11 mouse cellular contexts compared by ENCODE assay signal in genomic region chrX:142806126-142806525, GRCm38 (mm10).
A peak's percentile ranks its signal among the peaks of the same experiment; 100 is the strongest.
DNase-seq lines count a peak whose midpoint lies in the region; ATAC-seq and TF ChIP-seq lines count a peak whose summit lies in the region.
"Had no signal": no experiment of that assay in that cellular context is flagged by ENCODE, and none has a peak within 500 bp of the region (broad histone marks: within the 10 kb centered on the region; RNA-seq: fewer than 3 reads in every experiment).

No protein-coding gene starts in this region.

- H3K27me3 ChIP-seq in kidney, embryonic 16.5 days (ENCODE audit: insufficient read depth, low read length) = no peaks in the 10 kb centered on the region; the same call in 1 of the 2 replicates

- WGBS in lung, adult 2 months = 51% methylated on average over 6 of the region's 6 CpGs
- 68% methylated on average over 6 of the region's 6 CpGs for WGBS in kidney, embryonic 16.5 days

- H3K4me3 ChIP-seq in lung, adult 2 months (replicated peaks; ENCODE audit: extremely low read depth, low read depth, low read length) = peak overlapping the region; percentile 48
- H3K4me3 ChIP-seq in kidney, embryonic 16.5 days (ENCODE audit: low read length) = no peak overlapping the region

- intact Hi-C loops in gastrocnemius, postnatal 14 days (cut with DNase I; ENCODE audit: low total_unique reads) = loop anchor here (5.0 kb wide), 1 partner anchor 254 kb away; no protein-coding TSS in a partner anchor

- H3K36me3 ChIP-seq in kidney, embryonic 16.5 days (ENCODE audit: insufficient read depth, low read length) = no peaks in the 10 kb centered on the region

- no peak overlapping the region for H3K9ac ChIP-seq in kidney, embryonic 16.5 days (replicated peaks; ENCODE audit: low read length)
- H3K9ac ChIP-seq: hindbrain, embryonic 14.5 days; liver, embryonic 14.5 days had no signal

- peak; percentile 28 to 31 for DNase-seq in cerebellum, postnatal 25 days
- no peak for DNase-seq in cerebellum, adult 9-11 months
- DNase-seq in lung, adult 2 months = peak; percentile 17
- no peak for DNase-seq in lung, postnatal 14 days
- no peak for DNase-seq in gastrocnemius, postnatal 14 days
- no peak for DNase-seq in adrenal gland, postnatal 25 days
- DNase-seq: B cell, adult 2 months had no signal

- no peaks in the 10 kb centered on the region; the same call in 1 of the 2 replicates for H3K4me1 ChIP-seq in lung, adult 2 months (ENCODE audit: control insufficient read depth, insufficient read depth, low read length)
- peaks cover 5% of the 10 kb centered on the region; the same call in 1 of the 2 replicates for H3K4me1 ChIP-seq in kidney, embryonic 16.5 days (ENCODE audit: insufficient read depth, low read length)

- TF ChIP-seq POLR2A in lung, adult 2 months (IDR thresholded peaks at IDR 0.05; ENCODE audit: borderline replicate concordance, extremely low read depth, low read depth, low read length) = no peak

- no peak for TF ChIP-seq CTCF in lung, adult 2 months (IDR thresholded peaks at IDR 0.05; ENCODE audit: insufficient read depth, low read length)

- peak; percentile 49 for ATAC-seq in kidney, embryonic 16.5 days (ENCODE audit: low FRiP score, low TSS enrichment)
- 0 out of 2 replicates have a peak, but pooled peaks have one; percentile 27 for ATAC-seq in megakaryocyte-erythroid progenitor cell, adult 5-6 weeks (replicated peaks; ENCODE audit: low FRiP score, low TSS enrichment, poor library complexity, severe bottlenecking)

- no peak overlapping the region for H3K27ac ChIP-seq in kidney, embryonic 16.5 days (ENCODE audit: low read length)
- H3K27ac ChIP-seq: hindbrain, embryonic 14.5 days; liver, embryonic 14.5 days had no signal

- H3K9me3 ChIP-seq in kidney, embryonic 16.5 days (ENCODE audit: low read length) = no peaks in the 10 kb centered on the region

- H3K4me2 ChIP-seq in kidney, embryonic 16.5 days (replicated peaks; ENCODE audit: low read depth, low read length) = no peak overlapping the region
- H3K4me2 ChIP-seq: hindbrain, embryonic 14.5 days had no signal

Comparison
In these comparisons a context has a peak if more than half of its experiments do, and no peak if none do; other contexts are left out.
1. DNase-seq: peak in cerebellum, postnatal 25 days (2 of 2) and lung, adult 2 months (single experiment); none in cerebellum, adult 9-11 months (single experiment), lung, postnatal 14 days (single experiment), gastrocnemius, postnatal 14 days (single experiment) and adrenal gland, postnatal 25 days (single experiment).